Mouse (Mus musculus) heart, embryonic 14.5 days (tissue): ENCODE measurements around the gene Gad1. TPM values are rescaled to one million over a fixed set of nuclear protein-coding genes. Genes with fewer than 3 reads are reported as not detected.
A peak's percentile ranks its signal among the peaks of the same experiment; 100 is the strongest.

Source experiments
- ATAC-seq: fragments of 200-750 bp; cut with Nextera tagmentation; 2 replicates; pipeline ENCODE4 v1.8.0; 2017; ENCODE audit warnings: low read depth, moderate TSS enrichment; ENCODE audit not compliant: insufficient number of reproducible peaks, insufficient read depth, low FRiP score
- H3K27ac ChIP-seq, 2 experiments: fragments of 200-500 bp in 1 of 2; fragments of 300-500 bp in 1 of 2; sonication (generic) in 1 of 2; replicated peaks in 1 of 2; 2 replicates each; pipeline ENCODE4 v1.5.1; 2012 to 2014; ENCODE audit warnings: low read depth in 2 of 2, low read length in 2 of 2, control low read depth in 1 of 2, mild to moderate bottlenecking in 1 of 2, mixed read lengths in 1 of 2; ENCODE audit not compliant: control insufficient read depth in 1 of 2, insufficient read depth in 1 of 2
- H3K27me3 ChIP-seq: fragments of 300-500 bp; sonication (generic); 2 replicates; pipeline ENCODE4 v1.6.1; 2014; ENCODE audit warnings: mild to moderate bottlenecking, low read length, control low read depth; ENCODE audit not compliant: control insufficient read depth, insufficient read depth
- H3K36me3 ChIP-seq: fragments of 300-500 bp; sonication (generic); 2 replicates; pipeline ENCODE4 v1.6.1; 2014; ENCODE audit warnings: mild to moderate bottlenecking, control low read depth, low read length, mixed read lengths; ENCODE audit not compliant: control insufficient read depth, insufficient read depth
- H3K4me1 ChIP-seq, 2 experiments: fragments of 200-500 bp in 1 of 2; fragments of 300-500 bp in 1 of 2; sonication (generic) in 1 of 2; 2 replicates each; pipeline ENCODE4 v1.6.1; 2012 to 2014; ENCODE audit warnings: low read length in 2 of 2, control low read depth in 1 of 2, mixed read lengths in 1 of 2; ENCODE audit not compliant: control insufficient read depth in 2 of 2, insufficient read depth in 2 of 2
- H3K4me2 ChIP-seq: fragments of 300-500 bp; sonication (generic); 2 replicates; pipeline ENCODE4 v1.6.1; 2014; ENCODE audit warnings: mild to moderate bottlenecking, low read length
- H3K4me3 ChIP-seq, 2 experiments: fragments of 200-500 bp in 1 of 2; fragments of 300-500 bp in 1 of 2; sonication (generic) in 1 of 2; 2 replicates each; pipeline ENCODE4 v1.5.1; 2012 to 2014; ENCODE audit warnings: low read length in 2 of 2, mild to moderate bottlenecking in 2 of 2, control low read depth in 1 of 2, low read depth in 1 of 2, moderate library complexity in 1 of 2; ENCODE audit not compliant: control insufficient read depth in 1 of 2, insufficient read depth in 1 of 2
- H3K9ac ChIP-seq: fragments of 300-500 bp; sonication (generic); 2 replicates; pipeline ENCODE4 v1.6.1; 2014; ENCODE audit warnings: mild to moderate bottlenecking, low read length
- H3K9me3 ChIP-seq: fragments of 300-500 bp; sonication (generic); 2 replicates; pipeline ENCODE4 v1.6.1; 2016; ENCODE audit warnings: low read length, control low read depth; ENCODE audit not compliant: control insufficient read depth
- WGBS: fragments of 180-500 bp; shearing (Covaris S2); extraction: QIAGEN DNeasy Blood & Tissue Kit; methylation state at CpG from one replicate; pipeline ENCODE4 v1.1.7; 2014; 5-methylcytosine and 5-hydroxymethylcytosine counted together
- polyA plus RNA-seq: library from polyadenylated mRNA; unstranded; fragments of >200 nt; fragmentation: Nextera tagmentation; extraction: Ambion mirVana; gene quantifications from 2 replicates; pipeline ENCODE4 v1.2.1, GENCODE M21; 2014

The Gad1 gene
- polyA plus RNA-seq, 1 experiment from 2014 or later: 0.23 TPM

- ATAC-seq: no peak; the same call in 1 of the 2 replicates
- no peak overlapping the region for H3K4me2 ChIP-seq
- peaks cover 68% of the 10 kb centered on the region for H3K27me3 ChIP-seq
- no peak overlapping the region for H3K27ac ChIP-seq
- H3K36me3 ChIP-seq: no peaks in the 10 kb centered on the region
- peaks cover 12 to 24% of the 10 kb centered on the region in 2 experiments for H3K4me1 ChIP-seq
- H3K9ac ChIP-seq: no peak overlapping the region
- no peaks in the 10 kb centered on the region for H3K9me3 ChIP-seq
- no peak overlapping the region for H3K4me3 ChIP-seq
- under 1% methylated on average over 13 of the region's 13 CpGs for WGBS
Observed at GRCm38 (mm10) chr2:70559520-70559919, 6.6 kb downstream of the Gad1 start.

DNA sequence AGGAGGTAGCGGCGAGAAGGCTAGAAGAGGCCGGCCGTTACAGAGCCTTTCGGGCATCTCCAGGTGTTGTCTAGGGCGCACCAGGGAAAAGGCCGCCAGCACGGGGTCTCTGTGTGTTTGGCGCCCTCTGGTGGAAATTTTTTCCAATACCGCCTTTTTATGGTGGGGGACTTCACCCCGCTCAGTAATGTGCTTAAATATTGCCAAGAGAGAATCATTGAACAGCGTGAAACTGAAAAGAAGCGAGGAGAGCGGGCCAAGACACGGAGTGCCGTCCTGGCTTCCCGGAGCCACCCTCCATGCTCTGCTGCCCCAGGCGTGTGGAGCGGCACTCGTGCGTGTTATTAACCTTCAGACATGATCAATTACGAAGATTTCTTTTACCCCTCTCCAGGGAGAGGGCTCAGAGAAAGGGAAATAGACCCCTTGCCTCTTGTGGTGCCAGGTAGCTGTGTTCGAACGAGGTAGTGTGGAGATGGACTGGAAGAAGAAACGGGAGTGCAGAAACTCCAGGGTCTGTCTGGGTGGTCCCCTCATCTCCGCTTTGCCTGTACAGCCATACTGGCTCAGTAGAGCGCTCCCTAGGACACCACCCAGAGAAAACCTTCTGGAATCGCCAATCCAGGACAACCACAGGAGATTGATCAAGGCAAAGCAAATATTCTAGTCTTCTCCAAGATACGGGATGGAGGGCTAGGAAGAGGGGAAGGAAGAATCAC lies 8.4 kb downstream of the Gad1 start:
- under 1% methylated on average over 29 of the region's 29 CpGs for WGBS
- H3K4me2 ChIP-seq: no peak overlapping the region
- peaks cover 83% of the 10 kb centered on the region for H3K27me3 ChIP-seq
- peaks cover 19 to 33% of the 10 kb centered on the region in 2 experiments for H3K4me1 ChIP-seq
- no peak for ATAC-seq
- no peaks in the 10 kb centered on the region for H3K36me3 ChIP-seq
- H3K27ac ChIP-seq: no peak overlapping the region
- no peaks in the 10 kb centered on the region for H3K9me3 ChIP-seq
- no peak overlapping the region for H3K9ac ChIP-seq
- no peak overlapping the region for H3K4me3 ChIP-seq

GRCm38 (mm10) chr2:70562011-70562491 lies 9.2 kb downstream of the Gad1 start:
- no peak for ATAC-seq
- Histone ChIP-seq H3K27ac (no peak overlapping the region), H3K9ac (no peak overlapping the region), H3K4me3 (peak overlapping the region; percentile 28 to 29), H3K27me3 (peaks cover 86% of the 10 kb centered on the region), H3K36me3 (no peaks in the 10 kb centered on the region), H3K4me2 (peak overlapping the region; percentile 55), H3K4me1 (peaks cover 26 to 41% of the 10 kb centered on the region in 2 experiments), H3K9me3 (no peaks in the 10 kb centered on the region)
- under 1% methylated on average over 39 of the region's 42 CpGs for WGBS

- H3K4me1 ChIP-seq: peaks cover 31 to 46% of the 10 kb centered on the region in 2 experiments
- peak overlapping the region; percentile 28 to 29 for H3K4me3 ChIP-seq
- peaks cover 92% of the 10 kb centered on the region for H3K27me3 ChIP-seq
- peak overlapping the region; percentile 55 for H3K4me2 ChIP-seq
- no peaks in the 10 kb centered on the region for H3K36me3 ChIP-seq
- H3K9ac ChIP-seq: no peak overlapping the region
- H3K9me3 ChIP-seq: no peaks in the 10 kb centered on the region
- no peak overlapping the region for H3K27ac ChIP-seq
- 0% methylated on average over 22 of the region's 34 CpGs for WGBS
- no peak for ATAC-seq
Observed at GRCm38 (mm10) chr2:70562611-70562980, 9.7 kb downstream of the Gad1 start.

- Histone ChIP-seq H3K4me2 (peak overlapping the region; percentile 55), H3K4me3 (peak overlapping the region in 1 of 2 experiments; percentile 28; a peak in 2 of 4 replicates), H3K36me3 (no peaks in the 10 kb centered on the region), H3K9ac (no peak overlapping the region), H3K27ac (no peak overlapping the region), H3K9me3 (no peaks in the 10 kb centered on the region), H3K4me1 (peaks cover 35 to 52% of the 10 kb centered on the region in 2 experiments), H3K27me3 (peaks cover 96% of the 10 kb centered on the region)
- WGBS: under 1% methylated on average over 37 of the region's 40 CpGs
- ATAC-seq: no peak
Observed at GRCm38 (mm10) chr2:70562981-70563671, 10.3 kb downstream of the Gad1 start.

DNA sequence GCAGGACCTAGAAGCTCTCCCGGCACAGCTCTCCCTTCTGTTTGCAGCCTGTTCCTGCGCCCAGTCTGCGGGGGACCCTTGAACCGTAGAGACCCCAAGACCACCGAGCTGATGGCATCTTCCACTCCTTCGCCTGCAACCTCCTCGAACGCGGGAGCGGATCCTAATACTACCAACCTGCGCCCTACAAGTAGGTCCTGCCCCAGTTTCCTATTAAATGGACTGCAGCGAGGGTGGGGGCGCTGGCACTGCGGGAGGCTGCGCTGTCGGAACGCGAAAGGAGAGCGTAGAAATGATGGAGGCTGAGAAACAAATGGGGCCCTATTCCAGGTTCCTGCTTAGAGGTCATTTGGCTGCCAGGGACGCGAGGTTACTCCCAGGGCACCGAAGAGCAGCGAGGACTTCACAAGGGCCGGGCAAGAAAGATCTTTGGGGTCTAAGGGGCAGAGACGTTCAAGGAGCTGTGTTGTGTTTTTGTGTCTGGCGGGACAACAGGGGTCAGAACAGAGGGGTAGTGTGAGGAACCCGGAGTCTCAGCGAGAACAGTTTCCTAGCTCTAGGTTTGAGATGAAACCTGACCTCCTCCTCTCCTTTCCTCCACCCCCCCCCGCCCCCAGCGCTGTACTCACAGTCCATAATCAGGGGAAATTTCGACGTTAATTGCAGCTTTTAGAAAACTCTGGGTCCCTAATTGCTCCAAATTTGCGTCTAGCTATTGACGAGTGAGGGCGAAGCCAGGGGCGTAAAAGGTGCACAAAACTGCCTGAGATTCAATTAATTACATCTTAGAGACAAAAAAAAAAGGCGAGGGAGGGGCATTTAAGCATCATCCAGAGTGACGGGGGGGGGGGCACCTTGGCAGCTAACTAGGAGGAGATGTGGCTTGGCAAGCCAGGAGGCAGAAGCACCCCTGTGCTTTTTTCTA lies 11.1 kb downstream of the Gad1 start:
- H3K4me2 ChIP-seq: peak overlapping the region; percentile 55; the same call in 1 of the 2 replicates
- peak overlapping the region in 1 of 2 experiments; percentile 28; a peak in 2 of 4 replicates for H3K4me3 ChIP-seq
- no peak overlapping the region for H3K27ac ChIP-seq
- no peaks in the 10 kb centered on the region for H3K9me3 ChIP-seq
- WGBS: 3% methylated on average over 38 of the region's 38 CpGs
- H3K4me1 ChIP-seq: peaks cover 42 to 60% of the 10 kb centered on the region in 2 experiments
- H3K9ac ChIP-seq: no peak overlapping the region
- H3K27me3 ChIP-seq: peaks cover 97% of the 10 kb centered on the region
- no peak for ATAC-seq
- no peaks in the 10 kb centered on the region for H3K36me3 ChIP-seq

- H3K9me3 ChIP-seq: no peaks in the 10 kb centered on the region
- WGBS: 10% methylated on average over 15 of the region's 15 CpGs
- no peak overlapping the region for H3K9ac ChIP-seq
- H3K4me3 ChIP-seq: no peak overlapping the region
- H3K4me1 ChIP-seq: peaks cover 42 to 61% of the 10 kb centered on the region in 2 experiments
- ATAC-seq: no peak
- peaks cover 97% of the 10 kb centered on the region for H3K27me3 ChIP-seq
- no peak overlapping the region for H3K27ac ChIP-seq
- no peaks in the 10 kb centered on the region for H3K36me3 ChIP-seq
- H3K4me2 ChIP-seq: no peak overlapping the region
Observed at GRCm38 (mm10) chr2:70564646-70565315, 11.9 kb downstream of the Gad1 start.
